Mouse (Mus musculus) inflammation-experienced regulatory T-cells, adult 16 weeks (primary cell): Measurements from ENCODE around the gene Apol8. TPM values are rescaled to one million over a fixed set of nuclear protein-coding genes. Genes with fewer than 3 reads are reported as not detected.

Experiments
- polyA plus RNA-seq: library from polyadenylated mRNA; unstranded; fragments of 100-300 nt; shearing (Covaris generic); gene quantifications from one replicate; pipeline ENCODE4 v1.2.1, GENCODE M21; 2017

The Apol8 gene
- 0.11 TPM for polyA plus RNA-seq

GRCm38 (mm10) chr15:77756848-77757247 lies at the start of gene Apol8:
TSS of gene Apol8 (minus strand) at chr15:77757003.

DNA sequence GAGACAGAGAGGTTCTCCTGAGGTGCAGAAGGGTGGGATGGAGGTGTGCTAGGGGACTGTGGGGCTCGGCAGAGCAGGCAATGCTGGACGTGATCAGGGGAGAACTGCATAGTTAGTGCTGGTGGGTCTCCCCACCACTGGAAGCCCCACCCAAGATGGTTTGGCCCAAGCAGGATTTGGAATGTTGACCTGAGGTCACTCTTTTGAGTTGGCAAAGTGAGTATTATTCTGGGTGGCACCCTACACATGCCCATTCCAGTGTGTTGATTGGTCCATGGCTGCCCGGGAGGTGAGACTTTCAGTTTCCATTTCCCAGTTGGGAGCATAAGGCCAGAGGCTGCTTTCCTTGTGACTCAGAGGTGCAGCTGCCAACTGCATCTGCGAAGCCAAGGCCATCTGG lies 28.1 kb downstream of the Apol8 start, which contains the start of gene Apol9b:
Gene Apol9b, plus strand, starts transcription at position 301 of the 400 bp plus-strand sequence.

GRCm38 (mm10) chr15:77698656-77699055 lies 58.1 kb downstream of the Apol8 start, which contains the start of gene Apol7e:
TSS of gene Apol7e (plus strand) at chr15:77698857.

Other genes starting within 250 kb of the Apol8 start
- gene Apol11a, start 248.7 kb downstream of the Apol8 start, polyA plus RNA-seq, result not detected
- 0.43 TPM for gene Apol7c, start 223.7 kb downstream of the Apol8 start, polyA plus RNA-seq
- not detected for gene 1700025B11Rik, start 195.1 kb downstream of the Apol8 start, polyA plus RNA-seq
- 7.4 TPM for gene Apol10b, start 160.9 kb downstream of the Apol8 start, polyA plus RNA-seq
- not detected for gene Gm36245, start 157.7 kb downstream of the Apol8 start, polyA plus RNA-seq
- gene Apol11b, start 113.7 kb downstream of the Apol8 start, polyA plus RNA-seq, result 2.6 TPM
- 81.3 TPM for gene Apol7e, start 58.1 kb downstream of the Apol8 start, polyA plus RNA-seq
- 23.4 TPM for gene Apol9b, start 28.0 kb downstream of the Apol8 start, polyA plus RNA-seq
- gene Myh9, start 85.2 kb upstream of the Apol8 start, polyA plus RNA-seq, result 393 TPM
- gene Txn2, start 172.0 kb upstream of the Apol8 start, polyA plus RNA-seq, result 234 TPM
- 7.4 TPM for gene Foxred2, start 199.7 kb upstream of the Apol8 start, polyA plus RNA-seq
- gene Eif3d, start 213.8 kb upstream of the Apol8 start, polyA plus RNA-seq, result 207 TPM